In the genomic region with DNA sequence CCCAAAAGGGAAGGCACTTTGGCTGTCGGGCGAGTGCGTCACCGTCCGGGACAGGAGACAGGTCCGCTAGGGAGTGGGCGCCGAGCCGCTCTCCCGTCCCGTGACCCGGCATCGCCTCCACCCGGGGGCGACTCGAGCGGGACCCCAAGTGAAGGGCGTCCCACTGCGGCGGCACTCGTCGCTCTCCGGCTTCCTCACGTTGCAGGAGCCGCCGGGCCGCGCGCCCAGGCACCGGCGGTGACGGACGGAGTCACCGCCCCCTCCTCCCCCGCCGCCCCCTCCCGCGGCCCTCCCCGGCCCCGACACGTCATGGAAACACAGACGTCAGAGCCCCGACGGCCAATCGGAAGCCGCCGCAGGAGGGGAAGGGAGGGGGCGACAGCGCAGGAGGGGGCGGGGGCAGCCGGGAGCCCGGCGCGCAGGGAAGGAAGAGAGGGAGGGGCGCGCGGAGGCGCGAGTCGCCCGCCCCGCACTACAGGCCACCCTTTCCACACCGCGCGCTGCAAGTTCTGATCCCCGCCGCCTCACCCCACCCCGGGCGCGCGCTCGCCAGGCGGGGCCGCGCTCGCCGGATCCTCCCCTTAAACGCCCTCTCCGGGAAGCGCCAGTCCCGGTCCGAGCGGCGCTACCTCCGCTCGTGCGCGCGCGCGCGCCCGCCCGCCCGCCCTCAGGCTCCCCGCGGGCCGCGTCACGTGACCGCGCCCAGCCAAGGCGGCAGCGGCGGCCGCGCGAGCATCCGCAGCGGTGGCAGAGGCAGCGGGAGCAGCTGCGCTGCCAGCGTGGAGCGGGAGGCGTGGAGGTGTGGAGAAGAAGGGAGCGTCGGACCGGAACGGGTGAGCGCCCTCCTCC, we compare ENCODE assay signal across 8 mouse cellular contexts. TPM values are rescaled to one million over a fixed set of nuclear protein-coding genes. Genes with fewer than 3 reads are reported as not detected.
DNase-seq lines count a peak whose midpoint lies in the region; ATAC-seq and TF ChIP-seq lines count a peak whose summit lies in the region.

A gene (plus strand): TSS at position 446 of the 849 bp plus-strand sequence.

- H3K27me3 ChIP-seq in hindbrain, embryonic 10.5 days (ENCODE audit: insufficient read depth, poor library complexity, severe bottlenecking), result no peaks in the 10 kb centered on the region; the same call in 1 of the 2 replicates
- H3K27me3 ChIP-seq in lung, postnatal 0 days (replicated peaks; ENCODE audit: insufficient read depth, low read length), result no peaks in the 10 kb centered on the region

- under 1% methylated on average over 100 of the region's 120 CpGs for WGBS in hindbrain, embryonic 10.5 days
- WGBS in lung, postnatal 0 days, result 1% methylated on average over 42 of the region's 120 CpGs

- ATAC-seq in frontal cortex, adult (ENCODE audit: low TSS enrichment), result peak; percentile 64
- peak; percentile 91 for ATAC-seq in lung, postnatal 0 days

- TF ChIP-seq CTCF in lung, postnatal 0 days (IDR thresholded peaks at IDR 0.05), result peak; percentile 57

- TF ChIP-seq EP300 in lung, postnatal 0 days (IDR thresholded peaks at IDR 0.05), result peak; percentile 50

- H3K27ac ChIP-seq in hindbrain, embryonic 10.5 days, result peak within 1 kb of the TSS; percentile 98
- H3K27ac ChIP-seq in lung, postnatal 0 days (ENCODE audit: low read length), result peak within 1 kb of the TSS; percentile 100

- peak within 1 kb of the TSS; percentile 79 for H3K4me2 ChIP-seq in lung, postnatal 0 days (replicated peaks; ENCODE audit: low read depth, low read length)

- H3K9ac ChIP-seq in lung, postnatal 0 days (replicated peaks; ENCODE audit: low read depth), result peak within 1 kb of the TSS; percentile 97

- H3K36me3 ChIP-seq in hindbrain, embryonic 10.5 days, result no peaks in the 10 kb centered on the region
- no peaks in the 10 kb centered on the region for H3K36me3 ChIP-seq in lung, postnatal 0 days (ENCODE audit: insufficient read depth, low read length)

- H3K9me3 ChIP-seq in hindbrain, embryonic 10.5 days, result no peaks in the 10 kb centered on the region
- no peaks in the 10 kb centered on the region for H3K9me3 ChIP-seq in lung, postnatal 0 days (ENCODE audit: low read length)

- H3K4me1 ChIP-seq in hindbrain, embryonic 10.5 days (replicated peaks), result peaks cover 20% of the 10 kb centered on the region
- H3K4me1 ChIP-seq in lung, postnatal 0 days (ENCODE audit: insufficient read depth, low read depth, low read length), result no peaks in the 10 kb centered on the region

- peak; percentile 63 for DNase-seq in MEL-GATA-1-ER (ENCODE audit: extremely low read depth, low read depth)
- DNase-seq in cerebellum, adult 8-10 months, result peak; percentile 94
- peak; percentile 93 for DNase-seq in hindbrain, embryonic 10.5 days (ENCODE audit: low spot score)
- DNase-seq in layer of hippocampus, adult 9-11 months, result peak; percentile 96
- DNase-seq in lung, postnatal 0 days (ENCODE audit: low spot score), result peak; percentile 99
- DNase-seq in ovary, postnatal 14 days (ENCODE audit: low spot score), result peak; percentile 93
- DNase-seq in thymus, postnatal 14 days, result peak; percentile 97

- peak within 1 kb of the TSS; percentile 97 for H3K4me3 ChIP-seq in hindbrain, embryonic 10.5 days
- peak within 1 kb of the TSS; percentile 98 for H3K4me3 ChIP-seq in lung, postnatal 0 days (ENCODE audit: low read depth, low read length)

RNA-seq across cellular contexts. Expression of the gene that starts here (rescaled TPM):
- polyA plus RNA-seq in hindbrain, embryonic 10.5 days (2016; fragmentation: Nextera tagmentation; extraction: Ambion mirVana), result 90.4 and 93.7 TPM in 2 replicates
- polyA plus RNA-seq in lung, postnatal 0 days (2015; fragmentation: Nextera tagmentation; extraction: Ambion mirVana), result 277 and 282 TPM in 2 replicates

Comparison
In these comparisons a context has a peak if more than half of its experiments do, and no peak if none do; other contexts are left out.
1. Peak in every context shown above with its lines: DNase-seq, ATAC-seq, H3K4me3 ChIP-seq and H3K27ac ChIP-seq.